Mouse (Mus musculus) heart, embryonic 16.5 days (tissue): Measurements from ENCODE around the gene Gm266. TPM values are rescaled to one million over a fixed set of nuclear protein-coding genes. Genes with fewer than 3 reads are reported as not detected.

Experiments used
- ATAC-seq: fragments of 200-750 bp; cut with Nextera tagmentation; replicated peaks from 2 replicates; pipeline ENCODE4 v1.8.0; 2017; ENCODE audit warnings: moderate number of reproducible peaks; ENCODE audit not compliant: insufficient read depth, low FRiP score; ENCODE audit errors: extremely low read depth
- H3K27ac ChIP-seq: fragments of 300-500 bp; sonication (generic); 2 replicates; pipeline ENCODE4 v1.5.1; 2014; ENCODE audit warnings: mild to moderate bottlenecking, low read length, control low read depth, moderate library complexity
- H3K27me3 ChIP-seq: fragments of 300-500 bp; sonication (generic); 2 replicates; pipeline ENCODE4 v1.6.1; 2014; ENCODE audit warnings: low read length, mixed read lengths; ENCODE audit not compliant: control insufficient read depth, insufficient read depth
- H3K36me3 ChIP-seq: fragments of 300-500 bp; sonication (generic); 2 replicates; pipeline ENCODE4 v1.6.1; 2014; ENCODE audit not compliant: control insufficient read depth, insufficient read depth
- H3K4me1 ChIP-seq: fragments of 300-500 bp; sonication (generic); 2 replicates; pipeline ENCODE4 v1.6.1; 2014; ENCODE audit warnings: low read length, mixed read lengths; ENCODE audit not compliant: control insufficient read depth, insufficient read depth
- H3K4me2 ChIP-seq: fragments of 300-500 bp; sonication (generic); 2 replicates; pipeline ENCODE4 v1.6.1; 2014; ENCODE audit warnings: low read depth, mild to moderate bottlenecking, control low read depth, low read length
- H3K4me3 ChIP-seq: fragments of 300-500 bp; sonication (generic); 2 replicates; pipeline ENCODE4 v1.5.1; 2014; ENCODE audit warnings: mild to moderate bottlenecking, control low read depth, low read length
- H3K9ac ChIP-seq: fragments of 300-500 bp; sonication (generic); 2 replicates; pipeline ENCODE4 v1.6.1; 2014; ENCODE audit warnings: low read length, control low read depth
- H3K9me3 ChIP-seq: fragments of 300-500 bp; sonication (generic); replicated peaks from 2 replicates; pipeline ENCODE4 v1.6.1; 2016; ENCODE audit warnings: low read length; ENCODE audit not compliant: control insufficient read depth
- WGBS: fragments of 180-500 bp; shearing (Covaris S2); extraction: QIAGEN DNeasy Blood & Tissue Kit; methylation state at CpG from one replicate; pipeline ENCODE4 v1.1.7; 2014; 5-methylcytosine and 5-hydroxymethylcytosine counted together
- polyA plus RNA-seq: library from polyadenylated mRNA; unstranded; fragments of >200 nt; fragmentation: Nextera tagmentation; extraction: Ambion mirVana; gene quantifications from 2 replicates; pipeline ENCODE4 v1.2.1, GENCODE M21; 2015

Gene Gm266
- polyA plus RNA-seq, 1 experiment from 2014 or later = 6.1 TPM

DNA sequence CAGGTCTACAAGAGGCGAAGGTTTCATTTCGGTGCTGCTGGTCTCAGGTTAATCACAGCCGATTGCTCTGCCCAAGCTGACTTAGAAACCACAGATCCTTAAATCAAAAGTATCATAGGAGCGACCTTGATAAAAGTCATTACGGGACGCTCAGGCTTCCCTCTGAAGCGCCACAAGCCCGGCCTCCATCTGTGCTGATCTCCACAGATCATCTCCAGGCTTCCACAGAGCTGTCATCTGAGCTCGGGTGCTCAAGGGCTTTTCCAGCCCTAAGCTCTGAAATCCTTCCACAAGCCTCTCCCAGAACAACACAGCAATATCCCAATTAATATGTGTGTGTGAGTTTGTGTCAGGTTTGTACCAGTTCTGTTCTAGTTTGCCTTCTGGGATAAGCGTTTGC lies 22.3 kb upstream of the Gm266 start:
- Histone ChIP-seq H3K27ac (no peak overlapping the region), H3K9ac (no peak overlapping the region), H3K9me3 (no peaks in the 10 kb centered on the region), H3K4me3 (no peak overlapping the region), H3K27me3 (no peaks in the 10 kb centered on the region), H3K4me2 (no peak overlapping the region), H3K36me3 (no peaks in the 10 kb centered on the region), H3K4me1 (no peaks in the 10 kb centered on the region)
- no peak for ATAC-seq
- 86% methylated on average over 10 of the region's 10 CpGs for WGBS

DNA sequence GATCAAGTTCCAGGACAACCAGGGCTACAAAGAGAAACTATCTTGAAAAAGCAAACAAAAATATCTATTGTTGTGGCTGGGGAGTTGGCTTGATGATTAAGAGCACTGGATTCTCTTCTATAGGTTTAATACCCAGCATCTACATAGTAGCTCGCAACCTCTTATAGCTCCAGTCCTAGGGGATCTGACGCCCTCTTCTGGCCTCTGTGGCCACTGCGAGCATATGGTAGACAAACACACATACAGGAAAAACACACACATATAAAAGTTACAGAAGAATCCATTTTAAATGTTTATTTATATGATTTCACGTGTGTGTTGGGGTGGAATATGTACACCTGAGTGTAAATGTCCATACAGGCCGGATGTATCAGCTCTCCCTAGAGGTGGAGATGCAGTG lies 21.4 kb upstream of the Gm266 start:
- no peaks in the 10 kb centered on the region; the same call in 1 of the 2 replicates for H3K9me3 ChIP-seq
- H3K4me3 ChIP-seq = no peak overlapping the region
- H3K4me2 ChIP-seq = no peak overlapping the region
- no peaks in the 10 kb centered on the region for H3K27me3 ChIP-seq
- 60% methylated on average over 5 of the region's 5 CpGs for WGBS
- no peaks in the 10 kb centered on the region for H3K36me3 ChIP-seq
- no peak for ATAC-seq
- no peaks in the 10 kb centered on the region for H3K4me1 ChIP-seq
- H3K27ac ChIP-seq = no peak overlapping the region
- H3K9ac ChIP-seq = no peak overlapping the region

DNA sequence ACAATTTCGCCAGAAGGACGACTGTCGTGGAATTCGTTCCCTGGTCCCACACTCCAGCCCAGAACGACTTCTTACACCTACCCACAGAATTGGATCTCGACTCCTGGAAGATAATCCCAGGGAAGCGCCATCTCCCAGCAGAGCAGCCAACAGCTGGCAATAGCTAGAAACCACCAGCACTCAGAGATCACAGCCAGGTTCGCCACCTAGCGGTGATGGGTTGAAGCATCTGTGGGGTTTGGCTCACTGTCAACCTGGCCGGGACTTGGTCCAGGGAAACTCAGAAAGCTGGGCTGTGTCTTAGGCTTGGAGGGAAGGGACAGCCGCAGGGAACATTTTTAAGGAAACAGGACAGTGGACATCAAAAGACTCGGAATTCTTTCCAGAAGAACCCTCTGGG lies 19.3 kb upstream of the Gm266 start:
- no peak overlapping the region for H3K27ac ChIP-seq
- 2% methylated on average over 12 of the region's 12 CpGs for WGBS
- no peak overlapping the region for H3K9ac ChIP-seq
- H3K36me3 ChIP-seq = no peaks in the 10 kb centered on the region
- no peaks in the 10 kb centered on the region for H3K27me3 ChIP-seq
- peak overlapping the region; percentile 30 for H3K4me2 ChIP-seq
- H3K4me1 ChIP-seq = no peaks in the 10 kb centered on the region
- H3K9me3 ChIP-seq = no peaks in the 10 kb centered on the region; the same call in 1 of the 2 replicates
- H3K4me3 ChIP-seq = no peak overlapping the region
- ATAC-seq = peak; percentile 67

DNA sequence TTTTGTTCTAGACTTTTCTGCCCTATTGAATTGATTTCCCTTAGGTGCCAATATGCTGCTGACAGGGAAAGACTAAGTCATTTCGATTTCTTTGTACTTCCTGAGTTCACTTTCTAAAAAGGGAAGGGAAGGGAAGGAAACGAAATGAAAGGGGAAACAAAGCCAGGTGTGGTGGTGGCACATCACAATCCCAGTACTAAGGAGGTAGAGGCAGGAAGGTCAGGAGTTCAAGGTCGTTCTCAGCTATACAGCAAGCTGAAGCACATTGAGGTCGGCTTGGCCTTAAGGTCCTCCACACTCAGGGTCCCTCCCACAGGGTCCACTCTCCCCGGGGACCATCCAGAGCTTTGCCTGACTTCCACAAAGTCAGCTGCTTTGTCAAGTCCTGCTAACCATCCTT lies 17.9 kb upstream of the Gm266 start:
- 56% methylated on average over 5 of the region's 5 CpGs for WGBS
- H3K4me3 ChIP-seq = no peak overlapping the region
- no peaks in the 10 kb centered on the region; the same call in 1 of the 2 replicates for H3K9me3 ChIP-seq
- no peak overlapping the region for H3K4me2 ChIP-seq
- no peaks in the 10 kb centered on the region for H3K36me3 ChIP-seq
- H3K4me1 ChIP-seq = no peaks in the 10 kb centered on the region
- no peak for ATAC-seq
- no peaks in the 10 kb centered on the region for H3K27me3 ChIP-seq
- H3K27ac ChIP-seq = no peak overlapping the region
- H3K9ac ChIP-seq = no peak overlapping the region

DNA sequence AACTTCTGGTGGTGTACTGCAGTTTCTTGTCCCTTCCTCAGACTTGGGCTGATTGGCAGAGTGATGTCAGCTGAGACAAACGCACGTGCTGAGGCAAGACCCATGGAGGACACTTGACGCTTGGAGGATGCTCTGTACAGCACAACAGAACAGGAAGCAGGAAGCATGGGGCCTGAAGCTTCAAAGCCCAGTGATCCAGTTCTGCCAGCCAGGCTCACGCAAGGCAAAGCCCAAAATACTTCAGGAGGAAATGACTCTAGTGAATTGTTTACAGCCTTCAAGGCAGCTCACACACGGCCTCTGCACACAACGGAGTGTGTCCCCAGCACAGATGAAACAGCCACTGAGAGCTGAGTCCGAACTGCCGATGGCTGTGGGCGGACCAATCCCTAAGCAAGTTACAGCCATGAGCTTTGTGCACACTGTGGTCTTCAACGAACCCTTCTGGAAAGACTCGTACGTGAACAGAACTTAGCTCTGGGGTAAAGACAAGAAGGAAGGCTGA lies 17.5 kb upstream of the Gm266 start:
- Histone ChIP-seq H3K4me3 (no peak overlapping the region), H3K9ac (no peak overlapping the region), H3K4me2 (no peak overlapping the region), H3K27ac (no peak overlapping the region), H3K27me3 (no peaks in the 10 kb centered on the region), H3K36me3 (no peaks in the 10 kb centered on the region), H3K4me1 (no peaks in the 10 kb centered on the region), H3K9me3 (no peaks in the 10 kb centered on the region; the same call in 1 of the 2 replicates)
- ATAC-seq = no peak
- 63% methylated on average over 12 of the region's 12 CpGs for WGBS

DNA sequence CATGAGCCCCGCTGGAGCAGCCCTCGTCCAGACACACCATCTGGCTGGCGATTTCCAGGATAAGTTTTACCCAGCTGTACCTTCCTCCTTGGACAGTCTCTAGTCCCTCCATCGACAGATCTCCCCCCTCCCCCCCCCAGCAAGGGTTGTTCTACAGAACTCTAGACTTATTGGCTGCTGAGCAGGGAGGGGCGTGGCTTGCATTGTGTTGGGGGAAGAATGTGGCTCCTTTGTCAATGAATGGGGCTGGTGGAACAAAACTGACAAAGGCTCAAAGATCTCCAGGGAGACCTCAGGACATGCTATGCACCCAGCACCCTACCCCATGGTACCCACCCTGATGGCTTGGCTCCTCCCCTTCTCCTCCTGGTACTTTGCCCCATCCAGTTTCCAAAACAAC lies 15.1 kb upstream of the Gm266 start:
- no peaks in the 10 kb centered on the region for H3K27me3 ChIP-seq
- H3K9me3 ChIP-seq = no peaks in the 10 kb centered on the region; the same call in 1 of the 2 replicates
- H3K4me1 ChIP-seq = no peaks in the 10 kb centered on the region
- H3K36me3 ChIP-seq = no peaks in the 10 kb centered on the region
- no peak overlapping the region for H3K4me2 ChIP-seq
- no peak; the same call in 1 of the 2 replicates for ATAC-seq
- no peak overlapping the region for H3K4me3 ChIP-seq
- WGBS = 39% methylated on average over 5 of the region's 5 CpGs
- H3K9ac ChIP-seq = no peak overlapping the region
- H3K27ac ChIP-seq = no peak overlapping the region

DNA sequence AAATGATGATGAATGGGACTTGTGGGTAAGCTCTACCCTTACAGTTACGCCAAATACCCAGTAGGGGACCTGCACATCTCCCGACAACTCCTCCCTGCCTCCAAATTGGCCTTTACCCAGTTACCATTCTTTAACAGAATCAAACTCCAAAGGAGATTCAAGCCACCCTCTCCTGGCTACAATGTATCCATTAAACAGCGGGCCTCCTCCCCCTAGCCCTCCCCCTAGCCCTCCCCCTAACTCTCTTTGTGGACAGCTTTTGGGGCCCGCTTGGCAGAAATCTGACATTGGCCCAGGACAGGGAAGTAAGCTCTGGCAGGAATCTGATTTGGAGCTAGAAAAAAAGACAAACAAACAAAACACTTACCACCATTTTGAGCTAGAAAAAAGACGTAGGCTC lies 14.0 kb upstream of the Gm266 start:
- Histone ChIP-seq H3K4me3 (no peak overlapping the region), H3K4me1 (no peaks in the 10 kb centered on the region), H3K4me2 (no peak overlapping the region), H3K27ac (no peak overlapping the region), H3K9ac (no peak overlapping the region), H3K27me3 (no peaks in the 10 kb centered on the region), H3K9me3 (no peaks in the 10 kb centered on the region; the same call in 1 of the 2 replicates), H3K36me3 (no peaks in the 10 kb centered on the region)
- WGBS = 56% methylated on average over 5 of the region's 5 CpGs
- ATAC-seq = no peak

DNA sequence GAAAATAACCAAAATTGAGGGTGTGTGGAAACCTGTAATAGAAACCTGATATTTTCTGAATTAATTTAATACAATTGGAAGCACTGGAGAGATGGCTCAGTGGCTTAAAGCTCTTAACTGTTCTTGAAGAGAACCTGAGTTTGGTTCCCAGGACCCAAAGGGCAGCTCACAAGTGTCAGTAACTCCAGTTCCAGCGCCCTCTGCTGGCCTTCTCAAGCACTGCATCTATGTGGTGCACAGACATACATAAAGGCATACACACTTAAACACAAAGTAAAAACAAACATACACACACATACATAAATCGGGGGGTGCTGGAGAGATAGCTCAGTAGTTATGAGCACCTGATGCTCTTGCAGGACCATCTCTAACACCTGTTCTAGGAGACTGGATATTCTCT lies 11.5 kb upstream of the Gm266 start:
- no peaks in the 10 kb centered on the region for H3K27me3 ChIP-seq
- H3K9ac ChIP-seq = no peak overlapping the region
- H3K27ac ChIP-seq = no peak overlapping the region
- no peaks in the 10 kb centered on the region for H3K4me1 ChIP-seq
- no peaks in the 10 kb centered on the region for H3K36me3 ChIP-seq
- H3K4me3 ChIP-seq = no peak overlapping the region
- 44% methylated on average over 2 of the region's 2 CpGs for whole genome bisulfite sequencing
- H3K9me3 ChIP-seq = no peaks in the 10 kb centered on the region
- H3K4me2 ChIP-seq = no peak overlapping the region
- ATAC-seq = no peak

DNA sequence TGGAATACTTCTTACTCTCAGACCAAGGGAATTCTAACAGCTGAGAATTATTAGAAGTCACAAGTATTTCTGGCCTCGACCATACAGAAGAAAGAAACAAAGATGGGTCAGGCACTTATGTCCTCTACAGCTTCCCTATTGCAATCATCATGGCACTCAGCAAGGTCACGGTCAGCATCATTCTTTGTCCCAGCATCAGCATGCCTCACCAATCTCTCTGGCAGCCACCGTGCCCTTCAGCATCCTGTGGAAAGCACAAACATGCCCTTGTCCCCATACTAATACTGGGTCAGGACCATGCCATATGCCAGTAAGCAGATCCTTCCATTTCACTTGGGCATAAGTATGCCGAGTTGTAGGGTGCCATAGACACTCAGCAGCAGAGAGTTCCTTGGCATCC lies 9.3 kb upstream of the Gm266 start:
- ATAC-seq = no peak
- Histone ChIP-seq H3K36me3 (no peaks in the 10 kb centered on the region), H3K4me3 (no peak overlapping the region), H3K27me3 (0 out of 2 replicates have a peak, but pooled peaks cover 3% of the 10 kb centered on the region), H3K27ac (no peak overlapping the region), H3K9me3 (no peaks in the 10 kb centered on the region), H3K9ac (no peak overlapping the region), H3K4me2 (no peak overlapping the region), H3K4me1 (no peaks in the 10 kb centered on the region)
- 59% methylated on average over 4 of the region's 4 CpGs for WGBS
